Mouse (Mus musculus): Measurements from ENCODE around the gene Arhgap45. TPM values are rescaled to one million over a fixed set of nuclear protein-coding genes. Genes with fewer than 3 reads are reported as not detected.

The Arhgap45 gene
- polyA plus RNA-seq, 1 experiment: 3.1 TPM

DNA sequence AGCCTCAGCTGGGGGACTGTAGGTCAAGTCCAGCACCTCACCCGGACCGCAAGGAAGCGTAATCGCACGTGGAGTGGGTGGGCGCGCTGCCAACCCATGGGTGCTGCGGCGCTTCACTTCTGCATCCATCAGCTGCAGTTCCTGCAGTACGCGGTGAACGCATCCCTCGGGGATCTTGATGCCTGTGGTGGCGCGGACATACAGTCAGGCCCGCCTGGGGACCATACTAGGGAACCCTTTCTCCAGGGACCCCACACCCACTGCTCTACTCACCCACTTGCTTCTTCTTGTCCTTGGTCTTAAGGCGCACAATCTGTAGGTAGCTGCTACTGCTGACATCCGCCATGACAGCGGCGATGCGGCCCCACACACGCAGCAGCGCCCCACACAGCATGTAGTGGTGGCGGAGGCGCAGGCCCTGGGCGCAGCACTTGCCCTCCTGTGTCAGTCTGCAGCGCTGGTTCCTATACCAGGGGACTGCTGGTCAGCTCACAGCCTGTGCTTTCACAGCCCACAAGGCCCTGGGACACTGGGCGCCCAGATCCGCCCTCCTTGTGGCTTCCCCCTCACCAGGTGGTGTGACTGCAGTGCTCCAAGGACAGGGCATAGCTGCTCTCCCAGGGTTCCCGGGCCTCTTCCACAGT lies 41.4 kb downstream of the Arhgap45 start:
- TF ChIP-seq CTCF (IDR thresholded peaks at IDR 0.05; ENCODE audit: borderline replicate concordance, insufficient read depth, low read length): no peak
- TF ChIP-seq POLR2A (IDR thresholded peaks at IDR 0.05; ENCODE audit: low read depth, low read length): peak; percentile 31; the same call in 1 of the 2 replicates
- H3K27ac ChIP-seq (ENCODE audit: insufficient read depth, low read length): no peak overlapping the region
- H3K4me3 ChIP-seq (ENCODE audit: insufficient read depth, low read length): no peak overlapping the region
- no peaks in the 10 kb centered on the region for H3K4me1 ChIP-seq (ENCODE audit: control insufficient read depth, insufficient read depth, low read length)

DNA sequence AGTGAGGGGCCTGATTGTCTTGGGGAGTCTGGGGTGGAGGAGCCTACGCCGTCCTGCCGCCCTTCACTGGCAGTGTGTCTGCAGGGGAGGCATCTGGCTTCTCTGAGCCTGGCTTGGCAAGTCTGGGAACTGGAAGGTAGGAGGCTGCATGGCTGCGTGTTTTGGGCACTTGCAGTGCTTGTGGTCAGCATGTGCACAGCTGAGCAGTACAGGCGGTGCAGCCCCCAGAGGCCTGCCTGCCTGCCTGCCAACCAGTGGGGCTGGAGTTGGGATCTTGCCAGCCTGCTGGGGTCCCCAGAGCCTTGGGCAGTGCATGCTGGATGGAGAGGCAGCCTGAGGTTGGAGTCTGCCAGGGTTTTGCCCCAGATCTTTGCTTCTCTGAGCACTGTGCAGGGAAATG lies 46.7 kb downstream of the Arhgap45 start:
- Histone ChIP-seq H3K27ac (ENCODE audit: insufficient read depth, low read length) (no peak overlapping the region), H3K4me1 (ENCODE audit: control insufficient read depth, insufficient read depth, low read length) (no peaks in the 10 kb centered on the region), H3K4me3 (ENCODE audit: insufficient read depth, low read length) (no peak overlapping the region)
- TF ChIP-seq CTCF (IDR thresholded peaks at IDR 0.05; ENCODE audit: borderline replicate concordance, insufficient read depth, low read length) (no peak), POLR2A (IDR thresholded peaks at IDR 0.05; ENCODE audit: low read depth, low read length) (no peak)

- no peaks in the 10 kb centered on the region for H3K4me1 ChIP-seq (ENCODE audit: control insufficient read depth, insufficient read depth, low read length)
- H3K27ac ChIP-seq (ENCODE audit: insufficient read depth, low read length): no peak overlapping the region
- H3K4me3 ChIP-seq (ENCODE audit: insufficient read depth, low read length): no peak overlapping the region
- TF ChIP-seq CTCF (IDR thresholded peaks at IDR 0.05; ENCODE audit: borderline replicate concordance, insufficient read depth, low read length) (no peak), POLR2A (IDR thresholded peaks at IDR 0.05; ENCODE audit: low read depth, low read length) (no peak)
Measured at GRCm38 (mm10) chr10:80063877-80064650, 47.6 kb downstream of the Arhgap45 start.

- H3K27ac ChIP-seq (ENCODE audit: insufficient read depth, low read length): no peak overlapping the region
- H3K4me1 ChIP-seq (ENCODE audit: control insufficient read depth, insufficient read depth, low read length): peaks cover 25% of the 10 kb centered on the region
- no peak overlapping the region for H3K4me3 ChIP-seq (ENCODE audit: insufficient read depth, low read length)
- TF ChIP-seq CTCF (IDR thresholded peaks at IDR 0.05; ENCODE audit: borderline replicate concordance, insufficient read depth, low read length) (no peak), POLR2A (IDR thresholded peaks at IDR 0.05; ENCODE audit: low read depth, low read length) (no peak)
Measured at GRCm38 (mm10) chr10:80069251-80069650, 52.8 kb downstream of the Arhgap45 start.

DNA sequence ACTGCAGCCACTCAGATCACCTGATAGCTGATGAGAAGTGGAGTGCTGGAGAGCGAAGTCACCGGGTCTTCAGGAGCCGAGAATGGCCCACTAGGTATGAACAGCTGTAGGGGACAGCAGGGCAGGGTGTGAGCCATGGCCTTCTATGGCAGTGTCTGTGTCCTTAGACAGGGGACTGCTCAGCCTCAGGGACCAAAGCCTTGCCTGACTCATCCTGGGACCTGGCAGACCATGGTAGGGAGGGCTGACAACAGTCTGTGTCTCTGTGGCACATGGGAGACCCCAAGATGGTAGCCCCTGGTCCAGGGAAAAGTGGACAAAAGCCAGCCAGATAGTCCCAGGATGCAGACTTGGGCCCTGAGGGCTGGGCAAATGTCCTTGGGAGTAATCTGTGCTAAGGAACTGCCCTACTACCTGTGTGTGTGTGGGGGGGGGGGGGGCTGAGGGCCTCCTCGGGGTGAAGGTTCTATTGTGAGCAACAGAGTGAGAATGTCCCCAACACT lies 53.5 kb downstream of the Arhgap45 start:
- Histone ChIP-seq H3K4me1 (ENCODE audit: control insufficient read depth, insufficient read depth, low read length) (peaks cover 25% of the 10 kb centered on the region), H3K4me3 (ENCODE audit: insufficient read depth, low read length) (no peak overlapping the region), H3K27ac (ENCODE audit: insufficient read depth, low read length) (0 out of 2 replicates have a peak overlapping the region, but pooled peaks have one; percentile 76)
- TF ChIP-seq CTCF (IDR thresholded peaks at IDR 0.05; ENCODE audit: borderline replicate concordance, insufficient read depth, low read length): no peak
- TF ChIP-seq POLR2A (IDR thresholded peaks at IDR 0.05; ENCODE audit: low read depth, low read length): no peak

GRCm38 (mm10) chr10:80070837-80071515 lies 54.5 kb downstream of the Arhgap45 start:
- TF ChIP-seq CTCF (IDR thresholded peaks at IDR 0.05; ENCODE audit: borderline replicate concordance, insufficient read depth, low read length) (no peak), POLR2A (IDR thresholded peaks at IDR 0.05; ENCODE audit: low read depth, low read length) (peak; percentile 22; the same call in 1 of the 2 replicates)
- H3K4me1 ChIP-seq (ENCODE audit: control insufficient read depth, insufficient read depth, low read length): peaks cover 28% of the 10 kb centered on the region
- peak overlapping the region; percentile 94 for H3K27ac ChIP-seq (ENCODE audit: insufficient read depth, low read length)
- H3K4me3 ChIP-seq (ENCODE audit: insufficient read depth, low read length): no peak overlapping the region

GRCm38 (mm10) chr10:80071516-80071900 lies 55.1 kb downstream of the Arhgap45 start:
- Histone ChIP-seq H3K4me3 (ENCODE audit: insufficient read depth, low read length) (no peak overlapping the region), H3K27ac (ENCODE audit: insufficient read depth, low read length) (peak overlapping the region; percentile 94), H3K4me1 (ENCODE audit: control insufficient read depth, insufficient read depth, low read length) (peaks cover 32% of the 10 kb centered on the region)
- TF ChIP-seq POLR2A (IDR thresholded peaks at IDR 0.05; ENCODE audit: low read depth, low read length) (no peak), CTCF (IDR thresholded peaks at IDR 0.05; ENCODE audit: borderline replicate concordance, insufficient read depth, low read length) (no peak)

DNA sequence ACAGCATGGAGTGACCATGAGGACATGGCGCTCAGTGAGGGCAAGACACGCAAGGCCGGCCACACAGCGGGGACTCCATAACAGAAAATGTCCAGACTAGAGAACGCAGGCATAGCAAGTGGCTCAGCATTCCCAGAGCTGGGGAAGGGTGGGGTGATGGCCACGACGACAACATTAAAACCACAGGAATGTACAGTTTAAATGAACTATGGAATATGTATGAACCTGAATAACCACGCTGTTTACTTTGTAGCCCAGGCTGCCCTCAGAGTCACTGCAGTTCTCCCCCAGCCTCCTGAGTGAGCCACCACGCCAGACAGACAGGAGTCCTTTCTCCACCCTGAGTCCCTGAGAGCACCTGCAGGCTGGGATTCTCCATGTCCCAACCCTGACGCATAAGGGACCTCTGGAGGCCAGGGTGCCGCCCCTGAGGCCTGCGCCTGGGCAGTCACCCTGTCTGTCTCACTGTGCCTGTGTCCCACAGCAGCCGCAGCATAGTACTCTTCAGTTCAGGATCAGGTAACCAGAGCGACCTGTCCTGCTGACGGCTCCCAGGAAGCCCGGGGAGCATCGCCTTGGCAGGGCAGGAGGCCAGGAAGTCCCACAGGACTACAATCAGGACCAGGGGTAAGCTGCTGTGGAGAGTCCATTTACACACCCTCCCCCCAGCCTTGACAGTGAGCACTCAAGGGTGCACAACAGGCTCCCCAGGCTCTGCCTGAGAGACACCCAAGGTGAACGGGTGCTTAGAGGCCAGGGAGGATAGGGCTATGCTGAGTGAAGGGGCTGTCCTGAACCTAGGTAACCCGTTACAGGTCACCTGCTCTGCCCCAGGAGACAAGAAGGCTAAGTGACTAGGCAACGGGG lies 56.4 kb downstream of the Arhgap45 start:
- Histone ChIP-seq H3K27ac (ENCODE audit: insufficient read depth, low read length) (peak overlapping the region; percentile 94), H3K4me1 (ENCODE audit: control insufficient read depth, insufficient read depth, low read length) (peaks cover 32% of the 10 kb centered on the region), H3K4me3 (ENCODE audit: insufficient read depth, low read length) (no peak overlapping the region)
- TF ChIP-seq CTCF (IDR thresholded peaks at IDR 0.05; ENCODE audit: borderline replicate concordance, insufficient read depth, low read length) (no peak), POLR2A (IDR thresholded peaks at IDR 0.05; ENCODE audit: low read depth, low read length) (no peak)

Data from embryonic fibroblast, embryonic 13.5 days (primary cell).